Mouse (Mus musculus) bone marrow, adult 2 months (tissue): ENCODE results near the gene Wdr81.

ENCODE experiments used
- CTCF ChIP-seq: fragments of 200-500 bp; IDR thresholded peaks from 2 replicates; pipeline ENCODE4 v1.5.1; 2011; ENCODE audit warnings: low read length, control low read depth; ENCODE audit not compliant: control insufficient read depth, insufficient read depth
- POLR2A ChIP-seq: fragments of 200-500 bp; IDR thresholded peaks from 2 replicates; pipeline ENCODE4 v1.6.1; 2011; ENCODE audit warnings: low read depth, mild to moderate bottlenecking, control low read depth, low read length, borderline replicate concordance; ENCODE audit not compliant: control insufficient read depth

DNA sequence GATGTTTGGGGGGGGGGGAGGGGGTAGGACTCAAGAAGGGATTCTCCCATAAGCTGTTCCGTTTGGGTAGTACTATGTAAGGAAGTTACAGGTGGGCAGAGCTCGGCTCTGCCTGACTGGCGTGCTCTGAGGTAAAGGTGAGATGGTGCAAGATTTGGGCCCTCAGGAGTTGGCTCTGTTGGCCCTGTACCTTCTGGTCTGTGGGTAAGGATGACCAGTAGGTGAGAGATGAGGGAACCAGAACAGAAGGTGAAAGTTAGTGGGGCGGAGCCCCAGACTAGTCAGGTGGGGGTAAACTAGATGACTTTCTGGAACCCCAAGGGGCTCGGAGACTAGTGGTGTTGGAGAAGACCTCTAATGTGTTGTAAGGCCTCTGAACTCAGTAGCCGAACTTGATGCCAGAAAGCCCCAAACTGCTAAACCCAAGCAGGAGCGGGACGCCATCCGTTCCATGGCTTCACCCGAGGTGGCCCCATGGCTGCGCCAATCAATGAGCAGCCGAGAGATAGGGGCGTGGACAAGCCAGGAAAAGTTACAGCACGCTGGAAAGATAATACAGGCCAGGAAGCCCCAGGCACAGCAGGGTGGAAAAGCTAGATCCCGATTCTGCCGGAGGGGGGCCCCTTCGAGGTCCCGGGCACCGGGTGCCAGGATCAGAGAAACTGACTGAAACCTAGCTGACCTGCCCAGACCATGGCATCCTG lies 13.1 kb upstream of the Wdr81 start:
- TF ChIP-seq CTCF (no peak), POLR2A (no peak)
